Mouse (Mus musculus) limb, embryonic 10.5 days (tissue): ENCODE data around the gene Stk4. TPM values are rescaled to one million over a fixed set of nuclear protein-coding genes. Genes with fewer than 3 reads are reported as not detected.

ENCODE experiments used
- DNase-seq: peaks from one replicate; pipeline ENCODE4 v3.0.0-alpha.2; 2017; ENCODE audit warnings: low spot score
- H3K27ac ChIP-seq: fragments of 300-500 bp; sonication (generic); 2 replicates; pipeline ENCODE4 v1.5.1; 2016; ENCODE audit warnings: mild to moderate bottlenecking
- H3K27me3 ChIP-seq: fragments of 300-500 bp; sonication (generic); 2 replicates; pipeline ENCODE4 v1.6.1; 2016; ENCODE audit warnings: low read depth, mild to moderate bottlenecking; ENCODE audit not compliant: poor library complexity, severe bottlenecking
- H3K36me3 ChIP-seq: fragments of 300-500 bp; sonication (generic); 2 replicates; pipeline ENCODE4 v1.6.1; 2016; ENCODE audit warnings: mild to moderate bottlenecking, moderate library complexity
- H3K4me1 ChIP-seq: fragments of 300-500 bp; sonication (generic); 2 replicates; pipeline ENCODE4 v1.6.1; 2016
- H3K4me3 ChIP-seq: fragments of 300-500 bp; sonication (generic); 2 replicates; pipeline ENCODE4 v1.5.1; 2016; ENCODE audit warnings: mild to moderate bottlenecking, moderate library complexity
- H3K9me3 ChIP-seq: fragments of 300-500 bp; sonication (generic); replicated peaks from 2 replicates; pipeline ENCODE4 v1.6.1; 2016; ENCODE audit warnings: mild to moderate bottlenecking
- WGBS: fragments of 180-500 bp; shearing (Covaris S2); methylation state at CpG from one replicate; pipeline ENCODE4 v1.1.7; 2016; 5-methylcytosine and 5-hydroxymethylcytosine counted together
- polyA plus RNA-seq: library from polyadenylated mRNA; unstranded; fragments of >200 nt; fragmentation: Nextera tagmentation; extraction: Ambion mirVana; gene quantifications from 2 replicates; pipeline ENCODE4 v1.2.1, GENCODE M21; 2016

The Stk4 gene
- polyA plus RNA-seq, 1 experiment from 2014 or later: 30.4 TPM

- Histone ChIP-seq H3K27ac (no peak overlapping the region), H3K4me3 (no peak overlapping the region), H3K27me3 (no peaks in the 10 kb centered on the region), H3K4me1 (peaks cover 3% of the 10 kb centered on the region; the same call in 1 of the 2 replicates), H3K36me3 (no peaks in the 10 kb centered on the region), H3K9me3 (no peaks in the 10 kb centered on the region)
- WGBS: 81% methylated on average over 5 of the region's 5 CpGs
- no peak for DNase-seq
Measured at GRCm38 (mm10) chr2:164194959-164195630, 125.0 kb downstream of the Stk4 start.

GRCm38 (mm10) chr2:164195971-164196699, 126.0 kb downstream of the Stk4 start:
- Histone ChIP-seq H3K27ac (no peak overlapping the region), H3K27me3 (no peaks in the 10 kb centered on the region), H3K36me3 (no peaks in the 10 kb centered on the region), H3K4me1 (peaks cover 3% of the 10 kb centered on the region; the same call in 1 of the 2 replicates), H3K9me3 (no peaks in the 10 kb centered on the region), H3K4me3 (no peak overlapping the region)
- no peak for DNase-seq
- WGBS: 92% methylated on average over 5 of the region's 5 CpGs

- DNase-seq: no peak
- H3K36me3 ChIP-seq: no peaks in the 10 kb centered on the region
- 95% methylated on average over 5 of the region's 5 CpGs for WGBS
- no peaks in the 10 kb centered on the region for H3K9me3 ChIP-seq
- no peak overlapping the region for H3K27ac ChIP-seq
- peaks cover 3% of the 10 kb centered on the region; the same call in 1 of the 2 replicates for H3K4me1 ChIP-seq
- no peak overlapping the region for H3K4me3 ChIP-seq
- no peaks in the 10 kb centered on the region for H3K27me3 ChIP-seq
Measured at GRCm38 (mm10) chr2:164196700-164196990, 126.5 kb downstream of the Stk4 start.

- Histone ChIP-seq H3K27ac (no peak within 1 kb of the TSS), H3K9me3 (no peaks in the 10 kb centered on the region), H3K27me3 (no peaks in the 10 kb centered on the region), H3K4me3 (no peak within 1 kb of the TSS), H3K4me1 (peaks cover 3% of the 10 kb centered on the region; the same call in 1 of the 2 replicates), H3K36me3 (no peaks in the 10 kb centered on the region)
- DNase-seq: no peak
- 86% methylated on average over 20 of the region's 20 CpGs for WGBS
Measured at GRCm38 (mm10) chr2:164199626-164200327, 129.7 kb downstream of the Stk4 start, which contains the start of gene Wfdc15a. TSS of gene Wfdc15a (minus strand) at chr2:164200130.

Other genes starting within 250 kb of the Stk4 start
- gene Ccn5, start 249.5 kb upstream of the Stk4 start, polyA plus RNA-seq: 0.25 and 0.61 TPM in 2 replicates
- gene Kcnk15, start 216.7 kb upstream of the Stk4 start, polyA plus RNA-seq: not detected in 2 replicates
- gene Rims4, start 151.6 kb upstream of the Stk4 start, polyA plus RNA-seq: 0.06 and 0.24 TPM in 2 replicates
- gene Ywhab, start 75.4 kb upstream of the Stk4 start, polyA plus RNA-seq: 307 and 327 TPM in 2 replicates
- gene Pabpc1l, start 44.9 kb upstream of the Stk4 start, polyA plus RNA-seq: 0.76 and 1.3 TPM in 2 replicates
- gene Tomm34, start 847 bp downstream of the Stk4 start, polyA plus RNA-seq: 60.3 and 66.4 TPM in 2 replicates
- 0.15 TPM in 1 of 2 replicates, not detected in the other for gene Kcns1, start 100.8 kb downstream of the Stk4 start, polyA plus RNA-seq
- gene Wfdc5, start 112.4 kb downstream of the Stk4 start, polyA plus RNA-seq: not detected in 2 replicates
- gene Wfdc12, start 120.3 kb downstream of the Stk4 start, polyA plus RNA-seq: not detected in 2 replicates
- not detected in 2 replicates for gene Wfdc15a, start 129.8 kb downstream of the Stk4 start, polyA plus RNA-seq
- gene Wfdc15b, start 151.3 kb downstream of the Stk4 start, polyA plus RNA-seq: not detected in 2 replicates
- gene Svs2, start 168.1 kb downstream of the Stk4 start, polyA plus RNA-seq: not detected in 2 replicates
- not detected in 2 replicates for gene Svs3b, start 186.3 kb downstream of the Stk4 start, polyA plus RNA-seq
- not detected in 2 replicates for gene Svs4, start 208.1 kb downstream of the Stk4 start, polyA plus RNA-seq
- gene Svs3a, start 218.9 kb downstream of the Stk4 start, polyA plus RNA-seq: not detected in 2 replicates
- not detected in 2 replicates for gene Svs6, start 246.4 kb downstream of the Stk4 start, polyA plus RNA-seq